11 mouse cellular contexts compared by ENCODE assay signal in genomic region chr2:129228571-129228970, GRCm38 (mm10).
"Had no signal": no experiment of that assay in that cellular context is flagged by ENCODE, and none has a peak within 500 bp of the region (broad histone marks: within the 10 kb centered on the region; RNA-seq: fewer than 3 reads in every experiment).

No protein-coding gene starts in this region.

- H3K27me3 ChIP-seq: kidney, embryonic 15.5 days; limb, embryonic 12.5 days; megakaryocyte, embryonic 14.5 days; midbrain, embryonic 12.5 days had no signal

- H3K9me3 ChIP-seq: kidney, embryonic 15.5 days; limb, embryonic 12.5 days; megakaryocyte, embryonic 14.5 days; midbrain, embryonic 12.5 days had no signal

- H3K4me1 ChIP-seq: kidney, embryonic 15.5 days; limb, embryonic 12.5 days; midbrain, embryonic 12.5 days had no signal

- H3K4me3 ChIP-seq: kidney, embryonic 15.5 days; limb, embryonic 12.5 days; megakaryocyte, embryonic 14.5 days; midbrain, embryonic 12.5 days had no signal

- DNase-seq: kidney, adult 2 months; layer of hippocampus, adult 9-11 months; layer of hippocampus, postnatal 36 days; lung, postnatal 4 days; right cerebral cortex, postnatal 25 days; thymus, postnatal 36 days had no signal

- H3K36me3 ChIP-seq: kidney, embryonic 15.5 days; limb, embryonic 12.5 days; midbrain, embryonic 12.5 days had no signal

- ATAC-seq: intestine, embryonic 16.5 days had no signal

- H3K4me2 ChIP-seq: kidney, embryonic 15.5 days; limb, embryonic 12.5 days; midbrain, embryonic 12.5 days had no signal

- H3K9ac ChIP-seq: kidney, embryonic 15.5 days; limb, embryonic 12.5 days; midbrain, embryonic 12.5 days had no signal

- H3K27ac ChIP-seq: kidney, embryonic 15.5 days; limb, embryonic 12.5 days; midbrain, embryonic 12.5 days had no signal
